Mouse (Mus musculus): ENCODE measurements around the gene Ddost. TPM values are rescaled to one million over a fixed set of nuclear protein-coding genes. Genes with fewer than 3 reads are reported as not detected.

The Ddost gene
- polyA plus RNA-seq, 2 experiments = 342 to 344 TPM

DNA sequence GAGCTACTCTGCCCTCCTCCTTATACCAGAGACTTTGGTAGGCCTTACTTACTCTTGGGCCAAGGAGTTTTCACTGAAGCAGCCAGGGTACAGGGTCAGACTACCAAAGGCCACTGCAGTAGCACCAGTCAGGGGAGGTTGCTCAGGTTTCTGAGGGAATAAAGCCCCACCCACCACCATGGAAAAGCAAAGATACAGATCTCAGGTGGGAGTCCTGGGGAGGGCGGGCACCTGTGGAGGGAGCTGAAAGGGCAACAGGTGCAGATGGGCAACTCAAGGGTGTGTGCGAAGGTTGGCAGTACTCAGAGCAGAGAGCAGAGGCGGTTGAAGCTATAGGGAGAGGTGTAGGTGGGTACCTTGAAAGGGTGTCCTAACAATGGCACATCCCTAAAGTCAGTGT lies 1.5 kb upstream of the Ddost start:
- Histone ChIP-seq H3K9me3 (ENCODE audit: control insufficient read depth, low read length) (no peaks in the 10 kb centered on the region), H3K4me1 (ENCODE audit: control insufficient read depth, insufficient read depth, low read length) (peaks cover 16% of the 10 kb centered on the region), H3K27me3 (ENCODE audit: control insufficient read depth, insufficient read depth, low read length) (no peaks in the 10 kb centered on the region), H3K4me2 (replicated peaks; ENCODE audit: low read depth, low read length, severe bottlenecking) (no peak overlapping the region), H3K36me3 (ENCODE audit: control insufficient read depth, insufficient read depth, low read length) (peaks cover 11% of the 10 kb centered on the region; the same call in 1 of the 2 replicates), H3K27ac (replicated peaks; ENCODE audit: low read depth, low read length) (no peak overlapping the region), H3K9ac (ENCODE audit: low read depth, low read length, severe bottlenecking) (no peak overlapping the region), H3K4me3 (replicated peaks; ENCODE audit: low read length) (no peak overlapping the region)
- 90% methylated on average over 3 of the region's 3 CpGs for WGBS
- TF ChIP-seq POLR2A (IDR thresholded peaks at IDR 0.05; ENCODE audit: borderline replicate concordance, extremely low read depth, insufficient read depth, insufficient read length) = no peak
- DNase-seq (ENCODE audit: low spot score) (no peak), ATAC-seq (ENCODE audit: low FRiP score, low read depth) (no peak)

DNA sequence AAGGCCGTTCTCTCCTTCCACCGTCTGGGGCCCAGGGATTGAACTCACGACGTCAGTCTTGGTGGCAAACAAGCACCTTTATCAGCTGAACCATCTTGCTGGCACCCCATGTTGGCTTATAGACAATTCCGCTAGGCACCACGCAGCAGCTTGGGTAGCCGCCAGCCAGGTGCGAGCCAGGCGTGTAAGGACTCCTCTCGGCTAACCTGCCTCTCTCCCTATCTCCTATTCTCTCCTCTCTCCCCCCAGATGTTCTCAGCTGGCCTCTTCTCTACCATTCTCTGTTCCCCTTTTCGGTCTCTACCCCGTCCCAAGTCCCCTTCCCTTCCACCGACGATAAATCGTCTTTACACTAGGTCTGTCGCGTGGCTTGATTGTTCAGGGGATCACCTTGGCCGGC lies 788 bp upstream of the Ddost start:
- no peak for TF ChIP-seq POLR2A (IDR thresholded peaks at IDR 0.05; ENCODE audit: borderline replicate concordance, extremely low read depth, insufficient read depth, insufficient read length)
- 15% methylated on average over 18 of the region's 18 CpGs for WGBS
- peaks cover 13% of the 10 kb centered on the region; the same call in 1 of the 2 replicates for H3K36me3 ChIP-seq (ENCODE audit: control insufficient read depth, insufficient read depth, low read length)
- no peak for DNase-seq (ENCODE audit: low spot score)
- 0 out of 2 replicates have a peak overlapping the region, but pooled peaks have one; percentile 61 for H3K27ac ChIP-seq (replicated peaks; ENCODE audit: low read depth, low read length)
- H3K27me3 ChIP-seq (ENCODE audit: control insufficient read depth, insufficient read depth, low read length) = no peaks in the 10 kb centered on the region
- no peak for ATAC-seq (ENCODE audit: low FRiP score, low read depth)
- H3K4me1 ChIP-seq (ENCODE audit: control insufficient read depth, insufficient read depth, low read length) = peaks cover 16% of the 10 kb centered on the region
- peak overlapping the region; percentile 77 for H3K4me3 ChIP-seq (replicated peaks; ENCODE audit: low read length)
- H3K4me2 ChIP-seq (replicated peaks; ENCODE audit: low read depth, low read length, severe bottlenecking) = peak overlapping the region; percentile 85
- H3K9ac ChIP-seq (ENCODE audit: low read depth, low read length, severe bottlenecking) = peak overlapping the region; percentile 67
- H3K9me3 ChIP-seq (ENCODE audit: control insufficient read depth, low read length) = no peaks in the 10 kb centered on the region

DNA sequence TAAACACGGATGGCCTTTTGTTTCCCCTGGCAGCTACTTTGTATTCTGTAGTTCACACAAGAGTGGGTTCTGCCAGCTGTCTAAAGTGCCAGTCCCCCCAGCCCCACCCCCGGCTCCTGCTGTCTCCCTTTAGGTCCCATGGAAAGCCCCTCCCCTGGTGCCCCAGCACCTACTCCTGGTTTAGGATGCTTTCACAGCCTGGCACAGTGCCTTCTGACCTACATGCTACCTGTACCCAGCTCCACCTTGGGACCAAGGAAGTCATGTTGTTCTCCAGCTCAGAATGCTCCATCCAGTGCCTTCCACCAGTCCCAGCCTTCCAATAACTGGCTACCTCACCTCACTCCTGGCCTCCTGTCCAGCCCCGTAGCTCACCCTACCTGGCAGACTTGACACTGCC lies 2.5 kb downstream of the Ddost start:
- Histone ChIP-seq H3K4me3 (replicated peaks; ENCODE audit: low read length) (no peak overlapping the region), H3K9me3 (ENCODE audit: control insufficient read depth, low read length) (no peaks in the 10 kb centered on the region), H3K4me1 (ENCODE audit: control insufficient read depth, insufficient read depth, low read length) (peaks cover 16% of the 10 kb centered on the region), H3K36me3 (ENCODE audit: control insufficient read depth, insufficient read depth, low read length) (peaks cover 40% of the 10 kb centered on the region), H3K4me2 (replicated peaks; ENCODE audit: low read depth, low read length, severe bottlenecking) (no peak overlapping the region), H3K9ac (ENCODE audit: low read depth, low read length, severe bottlenecking) (no peak overlapping the region), H3K27ac (replicated peaks; ENCODE audit: low read depth, low read length) (no peak overlapping the region), H3K27me3 (ENCODE audit: control insufficient read depth, insufficient read depth, low read length) (no peaks in the 10 kb centered on the region)
- no peak for ATAC-seq (ENCODE audit: low FRiP score, low read depth)
- no peak for DNase-seq (ENCODE audit: low spot score)
- 90% methylated on average over 3 of the region's 3 CpGs for WGBS
- no peak for TF ChIP-seq POLR2A (IDR thresholded peaks at IDR 0.05; ENCODE audit: borderline replicate concordance, extremely low read depth, insufficient read depth, insufficient read length)

- no peak overlapping the region for H3K4me3 ChIP-seq (replicated peaks; ENCODE audit: low read length)
- WGBS = 95% methylated on average over 12 of the region's 12 CpGs
- H3K9me3 ChIP-seq (ENCODE audit: control insufficient read depth, low read length) = no peaks in the 10 kb centered on the region
- H3K27me3 ChIP-seq (ENCODE audit: control insufficient read depth, insufficient read depth, low read length) = no peaks in the 10 kb centered on the region
- H3K36me3 ChIP-seq (ENCODE audit: control insufficient read depth, insufficient read depth, low read length) = peaks cover 48% of the 10 kb centered on the region
- DNase-seq (ENCODE audit: low spot score) = no peak
- no peak overlapping the region for H3K4me2 ChIP-seq (replicated peaks; ENCODE audit: low read depth, low read length, severe bottlenecking)
- no peak for ATAC-seq (ENCODE audit: low FRiP score, low read depth)
- TF ChIP-seq POLR2A (IDR thresholded peaks at IDR 0.05; ENCODE audit: borderline replicate concordance, extremely low read depth, insufficient read depth, insufficient read length) = no peak
- H3K9ac ChIP-seq (ENCODE audit: low read depth, low read length, severe bottlenecking) = no peak overlapping the region
- no peak overlapping the region for H3K27ac ChIP-seq (replicated peaks; ENCODE audit: low read depth, low read length)
- H3K4me1 ChIP-seq (ENCODE audit: control insufficient read depth, insufficient read depth, low read length) = peaks cover 16% of the 10 kb centered on the region
Observed at GRCm38 (mm10) chr4:138307739-138308138, 3.2 kb downstream of the Ddost start.

DNA sequence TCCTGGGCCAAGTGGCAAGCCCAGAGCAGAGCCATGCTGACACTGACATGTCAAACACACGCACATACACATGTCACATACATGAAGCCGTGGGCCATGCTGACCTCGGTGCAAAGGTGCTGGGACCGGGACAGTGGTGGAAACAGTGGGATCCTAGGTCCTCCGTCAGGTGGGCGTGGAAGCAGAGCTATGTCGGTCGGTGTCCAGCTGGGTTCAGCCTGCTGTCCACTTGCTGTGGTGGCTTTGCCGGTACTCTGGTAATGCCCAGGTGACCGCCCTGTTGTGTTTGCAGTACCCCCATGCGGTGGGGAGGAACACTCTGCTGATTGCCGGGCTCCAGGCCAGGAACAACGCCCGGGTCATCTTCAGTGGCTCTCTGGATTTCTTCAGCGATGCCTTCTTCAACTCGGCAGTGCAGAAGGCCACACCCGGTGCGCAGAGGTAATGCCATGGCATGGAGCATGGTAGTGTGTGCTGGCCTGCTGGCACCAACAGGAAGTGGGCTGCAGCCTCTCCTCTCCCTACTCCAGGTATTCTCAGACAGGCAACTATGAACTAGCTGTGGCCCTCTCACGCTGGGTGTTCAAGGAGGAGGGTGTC lies 5.9 kb downstream of the Ddost start:
- DNase-seq (ENCODE audit: low spot score) (no peak), ATAC-seq (ENCODE audit: low FRiP score, low read depth) (no peak)
- no peak overlapping the region for H3K9ac ChIP-seq (ENCODE audit: low read depth, low read length, severe bottlenecking)
- TF ChIP-seq POLR2A (IDR thresholded peaks at IDR 0.05; ENCODE audit: borderline replicate concordance, extremely low read depth, insufficient read depth, insufficient read length) = no peak
- H3K4me3 ChIP-seq (replicated peaks; ENCODE audit: low read length) = no peak overlapping the region
- no peaks in the 10 kb centered on the region for H3K27me3 ChIP-seq (ENCODE audit: control insufficient read depth, insufficient read depth, low read length)
- no peaks in the 10 kb centered on the region for H3K9me3 ChIP-seq (ENCODE audit: control insufficient read depth, low read length)
- H3K36me3 ChIP-seq (ENCODE audit: control insufficient read depth, insufficient read depth, low read length) = peaks cover 74% of the 10 kb centered on the region
- no peak overlapping the region for H3K4me2 ChIP-seq (replicated peaks; ENCODE audit: low read depth, low read length, severe bottlenecking)
- peaks cover 5% of the 10 kb centered on the region for H3K4me1 ChIP-seq (ENCODE audit: control insufficient read depth, insufficient read depth, low read length)
- 95% methylated on average over 19 of the region's 19 CpGs for WGBS
- no peak overlapping the region for H3K27ac ChIP-seq (replicated peaks; ENCODE audit: low read depth, low read length)

All from limb, embryonic 14.5 days (tissue).